Comparison of ENCODE assay signal across 8 mouse cellular contexts in genomic region chr3:21936616-21937015, GRCm38 (mm10).
DNase-seq lines count a peak whose midpoint lies in the region; ATAC-seq and TF ChIP-seq lines count a peak whose summit lies in the region.

No protein-coding gene starts in this region.

- no peak for TF ChIP-seq POLR2A in MEL (IDR thresholded peaks at IDR 0.05; ENCODE audit: control insufficient read depth in 1 of 2, insufficient read depth in 1 of 2, low read depth in 1 of 2, low read length in 2 of 2, poor library complexity in 1 of 2)

- H3K4me1 ChIP-seq in heart, embryonic 15.5 days (replicated peaks) = peaks cover 23% of the 10 kb centered on the region
- H3K4me1 ChIP-seq in MEL (ENCODE audit: control insufficient read depth in 1 of 2, insufficient read depth in 2 of 2, low read length in 2 of 2) = peaks cover 8 to 37% of the 10 kb centered on the region in 2 experiments
- H3K4me1 ChIP-seq in forebrain, embryonic 10.5 days = peaks cover 50% of the 10 kb centered on the region
- peaks cover 40% of the 10 kb centered on the region for H3K4me1 ChIP-seq in limb, embryonic 12.5 days (replicated peaks)
- H3K4me1 ChIP-seq in neural tube, embryonic 12.5 days = peaks cover 36% of the 10 kb centered on the region

- no peak for DNase-seq in heart, adult 9 months (ENCODE audit: low spot score in 2 of 2)
- DNase-seq in MEL (ENCODE audit: low read depth, low spot score) = peak; percentile 60
- DNase-seq in forebrain, embryonic 10.5 days (ENCODE audit: extremely low spot score, low spot score) = peak; percentile 23
- no peak for DNase-seq in ovary, postnatal 36 days (ENCODE audit: low spot score)
- no peak for DNase-seq in right cerebral cortex, postnatal 36 days (ENCODE audit: low spot score in 2 of 2)

- H3K27ac ChIP-seq in heart, embryonic 15.5 days = peak overlapping the region; percentile 5; the same call in 1 of the 2 replicates
- peak overlapping the region; percentile 72 for H3K27ac ChIP-seq in MEL (ENCODE audit: control insufficient read depth, low read depth, low read length)
- peak overlapping the region; percentile 80 for H3K27ac ChIP-seq in forebrain, embryonic 10.5 days
- H3K27ac ChIP-seq in limb, embryonic 12.5 days = peak overlapping the region; percentile 80
- no peak overlapping the region for H3K27ac ChIP-seq in neural tube, embryonic 12.5 days

- no peaks in the 10 kb centered on the region for H3K27me3 ChIP-seq in heart, embryonic 15.5 days
- H3K27me3 ChIP-seq in MEL (ENCODE audit: control insufficient read depth in 1 of 2, insufficient read depth in 2 of 2, low read length in 2 of 2) = no peaks in the 10 kb centered on the region
- H3K27me3 ChIP-seq in forebrain, embryonic 10.5 days (ENCODE audit: poor library complexity, severe bottlenecking) = peaks cover 7% of the 10 kb centered on the region
- no peaks in the 10 kb centered on the region for H3K27me3 ChIP-seq in limb, embryonic 12.5 days
- H3K27me3 ChIP-seq in neural tube, embryonic 12.5 days (replicated peaks) = no peaks in the 10 kb centered on the region

- ATAC-seq in heart, embryonic 15.5 days (replicated peaks; ENCODE audit: insufficient number of reproducible peaks, insufficient read depth, low FRiP score, low read depth) = no peak
- ATAC-seq in limb, embryonic 12.5 days (ENCODE audit: insufficient number of reproducible peaks, insufficient read depth, low FRiP score, low TSS enrichment, low read depth) = no peak
- ATAC-seq in neural tube, embryonic 12.5 days (ENCODE audit: low FRiP score, low read depth) = peak; percentile 5

- no peaks in the 10 kb centered on the region; the same call in 1 of the 2 replicates for H3K79me2 ChIP-seq in MEL (ENCODE audit: control insufficient read depth, insufficient read depth, low read length, poor library complexity)

- WGBS in heart, embryonic 15.5 days = 30% methylated on average over 8 of the region's 8 CpGs
- 6% methylated on average over 8 of the region's 8 CpGs for WGBS in forebrain, embryonic 10.5 days
- 8% methylated on average over 8 of the region's 8 CpGs for WGBS in limb, embryonic 12.5 days
- WGBS in neural tube, embryonic 12.5 days = 9% methylated on average over 8 of the region's 8 CpGs

- H3K9ac ChIP-seq in heart, embryonic 15.5 days = 0 out of 2 replicates have a peak overlapping the region, but pooled peaks have one; percentile 13
- H3K9ac ChIP-seq in MEL (ENCODE audit: control insufficient read depth, low read depth, low read length, poor library complexity, severe bottlenecking) = peak overlapping the region; percentile 69
- H3K9ac ChIP-seq in limb, embryonic 12.5 days (replicated peaks) = no peak overlapping the region; the same call in 1 of the 2 replicates
- H3K9ac ChIP-seq in neural tube, embryonic 12.5 days = no peak overlapping the region

- TF ChIP-seq CTCF in MEL (IDR thresholded peaks at IDR 0.05 in 2 of 3, conservative IDR thresholded peaks at IDR 0.05 in 1 of 3; ENCODE audit: control insufficient read depth in 1 of 3, insufficient read depth in 1 of 3, low read depth in 2 of 3, low read length in 3 of 3, poor library complexity in 1 of 3, severe bottlenecking in 1 of 3) = no peak

- no peak for TF ChIP-seq RAD21 in MEL (IDR thresholded peaks at IDR 0.05; ENCODE audit: low read depth, low read length)

- peak overlapping the region; percentile 65 for H3K4me2 ChIP-seq in heart, embryonic 15.5 days
- peak overlapping the region; percentile 56 for H3K4me2 ChIP-seq in limb, embryonic 12.5 days
- H3K4me2 ChIP-seq in neural tube, embryonic 12.5 days (replicated peaks) = peak overlapping the region; percentile 51

- H3K4me3 ChIP-seq in heart, embryonic 15.5 days = no peak overlapping the region
- H3K4me3 ChIP-seq in MEL (ENCODE audit: control insufficient read depth in 1 of 2, insufficient read depth in 1 of 2, low read depth in 2 of 2, low read length in 2 of 2) = peak overlapping the region; percentile 58 to 73
- peak overlapping the region; percentile 40 for H3K4me3 ChIP-seq in forebrain, embryonic 10.5 days
- no peak overlapping the region for H3K4me3 ChIP-seq in limb, embryonic 12.5 days (replicated peaks)
- no peak overlapping the region for H3K4me3 ChIP-seq in neural tube, embryonic 12.5 days

- H3K36me3 ChIP-seq in heart, embryonic 15.5 days = no peaks in the 10 kb centered on the region
- peaks cover 0 to 33% of the 10 kb centered on the region in 2 experiments; a peak in 2 of 4 replicates for H3K36me3 ChIP-seq in MEL (ENCODE audit: control insufficient read depth in 1 of 2, insufficient read depth in 2 of 2, low read length in 2 of 2)
- no peaks in the 10 kb centered on the region for H3K36me3 ChIP-seq in forebrain, embryonic 10.5 days (replicated peaks)
- no peaks in the 10 kb centered on the region for H3K36me3 ChIP-seq in limb, embryonic 12.5 days
- H3K36me3 ChIP-seq in neural tube, embryonic 12.5 days = no peaks in the 10 kb centered on the region

- TF ChIP-seq EP300 in MEL (IDR thresholded peaks at IDR 0.05; ENCODE audit: low read depth in 1 of 2, low read length in 2 of 2) = no peak

- no peaks in the 10 kb centered on the region for H3K9me3 ChIP-seq in heart, embryonic 15.5 days (replicated peaks)
- H3K9me3 ChIP-seq in MEL (replicated peaks; ENCODE audit: insufficient read depth, low read length) = no peaks in the 10 kb centered on the region
- H3K9me3 ChIP-seq in forebrain, embryonic 10.5 days = no peaks in the 10 kb centered on the region
- no peaks in the 10 kb centered on the region for H3K9me3 ChIP-seq in limb, embryonic 12.5 days
- no peaks in the 10 kb centered on the region for H3K9me3 ChIP-seq in neural tube, embryonic 12.5 days

TF ChIP-seq in MEL, 35 proteins besides CTCF, POLR2A, EP300 and RAD21:
- 0 out of 2 replicates have a peak, but pooled peaks have one; percentile 45 for TF ChIP-seq MAZ (IDR thresholded peaks at IDR 0.05; ENCODE audit: low read depth, low read length)
- no peak for TF ChIP-seq SIN3A (IDR thresholded peaks at IDR 0.05; ENCODE audit: low read length)
- 0 out of 2 replicates have a peak, but pooled peaks have one; percentile 19 for TF ChIP-seq SMC3 (IDR thresholded peaks at IDR 0.05; ENCODE audit: low read depth, low read length)
TF ChIP-seq in MEL: peak in this region for 2.

Comparison
In these comparisons a context has a peak if more than half of its experiments do, and no peak if none do; other contexts are left out.
1. H3K4me3 ChIP-seq: peak in MEL (2 of 2) and forebrain, embryonic 10.5 days (single experiment); none in heart, embryonic 15.5 days (single experiment), limb, embryonic 12.5 days (single experiment) and neural tube, embryonic 12.5 days (single experiment).
2. H3K9ac ChIP-seq: peak in heart, embryonic 15.5 days (single experiment) and MEL (single experiment); none in limb, embryonic 12.5 days (single experiment) and neural tube, embryonic 12.5 days (single experiment).
3. DNase-seq: peak in MEL (single experiment) and forebrain, embryonic 10.5 days (single experiment); none in heart, adult 9 months (0 of 2), ovary, postnatal 36 days (single experiment) and right cerebral cortex, postnatal 36 days (0 of 2).
4. Peak in every context shown above with its lines, with median percentiles within 50 percentile points of each other: H3K4me2 ChIP-seq.